Mouse (Mus musculus): ENCODE results near the gene Nexn. TPM values are rescaled to one million over a fixed set of nuclear protein-coding genes. Genes with fewer than 3 reads are reported as not detected.

The Nexn gene
- polyA plus RNA-seq, 1 experiment from 2014 or later = 37.5 TPM

GRCm38 (mm10) chr3:152276935-152277334, 10.8 kb upstream of the Nexn start:
- no peak for ATAC-seq (ENCODE audit: insufficient read depth, low FRiP score, low read depth)
- Histone ChIP-seq H3K27ac (no peak overlapping the region), H3K36me3 (0 out of 2 replicates have a peak, but pooled peaks cover 9% of the 10 kb centered on the region), H3K4me3 (replicated peaks) (no peak overlapping the region), H3K27me3 (replicated peaks) (no peaks in the 10 kb centered on the region), H3K9me3 (no peaks in the 10 kb centered on the region), H3K9ac (no peak overlapping the region), H3K4me2 (no peak overlapping the region), H3K4me1 (no peaks in the 10 kb centered on the region)
- 92% methylated on average over 3 of the region's 3 CpGs for WGBS

GRCm38 (mm10) chr3:152275008-152275407, 8.9 kb upstream of the Nexn start:
- H3K4me3 ChIP-seq (replicated peaks) = no peak overlapping the region
- H3K9me3 ChIP-seq = no peaks in the 10 kb centered on the region
- ATAC-seq (ENCODE audit: insufficient read depth, low FRiP score, low read depth) = no peak
- H3K4me2 ChIP-seq = no peak overlapping the region
- H3K27me3 ChIP-seq (replicated peaks) = no peaks in the 10 kb centered on the region
- H3K36me3 ChIP-seq = 0 out of 2 replicates have a peak, but pooled peaks cover 9% of the 10 kb centered on the region
- H3K27ac ChIP-seq = no peak overlapping the region
- H3K4me1 ChIP-seq = no peaks in the 10 kb centered on the region
- WGBS = 75% methylated on average over 8 of the region's 8 CpGs
- no peak overlapping the region for H3K9ac ChIP-seq

GRCm38 (mm10) chr3:152272974-152273685, 7.0 kb upstream of the Nexn start:
- 0 out of 2 replicates have a peak, but pooled peaks cover 9% of the 10 kb centered on the region for H3K36me3 ChIP-seq
- WGBS = 87% methylated on average over 20 of the region's 20 CpGs
- no peaks in the 10 kb centered on the region for H3K4me1 ChIP-seq
- no peak overlapping the region for H3K4me3 ChIP-seq (replicated peaks)
- no peak overlapping the region for H3K27ac ChIP-seq
- H3K9ac ChIP-seq = no peak overlapping the region
- no peaks in the 10 kb centered on the region; the same call in 1 of the 2 replicates for H3K27me3 ChIP-seq (replicated peaks)
- H3K4me2 ChIP-seq = no peak overlapping the region
- no peak for ATAC-seq (ENCODE audit: insufficient read depth, low FRiP score, low read depth)
- H3K9me3 ChIP-seq = no peaks in the 10 kb centered on the region

- no peak overlapping the region for H3K9ac ChIP-seq
- no peak overlapping the region for H3K4me3 ChIP-seq (replicated peaks)
- ATAC-seq (ENCODE audit: insufficient read depth, low FRiP score, low read depth) = no peak
- H3K4me1 ChIP-seq = no peaks in the 10 kb centered on the region
- no peaks in the 10 kb centered on the region for H3K9me3 ChIP-seq
- 75% methylated on average over 6 of the region's 6 CpGs for WGBS
- no peak overlapping the region for H3K27ac ChIP-seq
- H3K36me3 ChIP-seq = 0 out of 2 replicates have a peak, but pooled peaks cover 9% of the 10 kb centered on the region
- no peaks in the 10 kb centered on the region; the same call in 1 of the 2 replicates for H3K27me3 ChIP-seq (replicated peaks)
- H3K4me2 ChIP-seq = no peak overlapping the region
Measured at GRCm38 (mm10) chr3:152271876-152272275, 5.7 kb upstream of the Nexn start.

GRCm38 (mm10) chr3:152271071-152271710, 5.0 kb upstream of the Nexn start:
- Histone ChIP-seq H3K27ac (no peak overlapping the region), H3K4me1 (0 out of 2 replicates have a peak, but pooled peaks cover 2% of the 10 kb centered on the region), H3K36me3 (0 out of 2 replicates have a peak, but pooled peaks cover 3% of the 10 kb centered on the region), H3K4me2 (no peak overlapping the region), H3K9me3 (no peaks in the 10 kb centered on the region), H3K9ac (no peak overlapping the region), H3K4me3 (replicated peaks) (no peak overlapping the region), H3K27me3 (replicated peaks) (no peaks in the 10 kb centered on the region; the same call in 1 of the 2 replicates)
- WGBS = 84% methylated on average over 10 of the region's 10 CpGs
- ATAC-seq (ENCODE audit: insufficient read depth, low FRiP score, low read depth) = no peak

- Histone ChIP-seq H3K27me3 (replicated peaks) (no peaks in the 10 kb centered on the region; the same call in 1 of the 2 replicates), H3K4me1 (0 out of 2 replicates have a peak, but pooled peaks cover 7% of the 10 kb centered on the region), H3K36me3 (no peaks in the 10 kb centered on the region), H3K4me2 (no peak overlapping the region), H3K4me3 (replicated peaks) (no peak overlapping the region), H3K9me3 (no peaks in the 10 kb centered on the region), H3K9ac (no peak overlapping the region), H3K27ac (no peak overlapping the region)
- WGBS = 88% methylated on average over 14 of the region's 14 CpGs
- no peak for ATAC-seq (ENCODE audit: insufficient read depth, low FRiP score, low read depth)
Measured at GRCm38 (mm10) chr3:152268099-152268498, 1.9 kb upstream of the Nexn start.

- H3K9me3 ChIP-seq = no peaks in the 10 kb centered on the region
- H3K27ac ChIP-seq = peak overlapping the region; percentile 73
- H3K36me3 ChIP-seq = no peaks in the 10 kb centered on the region
- peak overlapping the region; percentile 91 for H3K4me2 ChIP-seq
- peak; percentile 84 for ATAC-seq (ENCODE audit: insufficient read depth, low FRiP score, low read depth)
- peak overlapping the region; percentile 54 for H3K4me3 ChIP-seq (replicated peaks)
- no peaks in the 10 kb centered on the region; the same call in 1 of the 2 replicates for H3K27me3 ChIP-seq (replicated peaks)
- WGBS = under 1% methylated on average over 59 of the region's 63 CpGs
- peak overlapping the region; percentile 37 for H3K9ac ChIP-seq
- 0 out of 2 replicates have a peak, but pooled peaks cover 11% of the 10 kb centered on the region for H3K4me1 ChIP-seq
Measured at GRCm38 (mm10) chr3:152265351-152266035, 657 bp downstream of the Nexn start.

- Histone ChIP-seq H3K27ac (no peak overlapping the region), H3K27me3 (replicated peaks) (no peaks in the 10 kb centered on the region; the same call in 1 of the 2 replicates), H3K4me3 (replicated peaks) (peak overlapping the region; percentile 54), H3K9ac (no peak overlapping the region), H3K4me2 (peak overlapping the region; percentile 91), H3K36me3 (no peaks in the 10 kb centered on the region), H3K4me1 (0 out of 2 replicates have a peak, but pooled peaks cover 11% of the 10 kb centered on the region), H3K9me3 (no peaks in the 10 kb centered on the region)
- no peak for ATAC-seq (ENCODE audit: insufficient read depth, low FRiP score, low read depth)
- WGBS = 37% methylated on average over 12 of the region's 12 CpGs
Measured at GRCm38 (mm10) chr3:152264830-152265229, 1.3 kb downstream of the Nexn start.

GRCm38 (mm10) chr3:152264374-152264773, 1.8 kb downstream of the Nexn start:
- Histone ChIP-seq H3K4me2 (peak overlapping the region; percentile 91), H3K4me1 (0 out of 2 replicates have a peak, but pooled peaks cover 11% of the 10 kb centered on the region), H3K36me3 (no peaks in the 10 kb centered on the region), H3K27ac (no peak overlapping the region), H3K4me3 (replicated peaks) (peak overlapping the region; percentile 54), H3K9me3 (no peaks in the 10 kb centered on the region), H3K9ac (no peak overlapping the region), H3K27me3 (replicated peaks) (no peaks in the 10 kb centered on the region; the same call in 1 of the 2 replicates)
- WGBS = 55% methylated on average over 10 of the region's 10 CpGs
- no peak for ATAC-seq (ENCODE audit: insufficient read depth, low FRiP score, low read depth)

- 34% methylated on average over 8 of the region's 8 CpGs for WGBS
- ATAC-seq (ENCODE audit: insufficient read depth, low FRiP score, low read depth) = no peak
- no peaks in the 10 kb centered on the region for H3K36me3 ChIP-seq
- no peaks in the 10 kb centered on the region for H3K27me3 ChIP-seq (replicated peaks)
- H3K4me1 ChIP-seq = 0 out of 2 replicates have a peak, but pooled peaks cover 11% of the 10 kb centered on the region
- no peaks in the 10 kb centered on the region for H3K9me3 ChIP-seq
- no peak overlapping the region for H3K27ac ChIP-seq
- no peak overlapping the region for H3K4me3 ChIP-seq (replicated peaks)
- H3K4me2 ChIP-seq = 0 out of 2 replicates have a peak overlapping the region, but pooled peaks have one; percentile 6
- H3K9ac ChIP-seq = no peak overlapping the region
Measured at GRCm38 (mm10) chr3:152261948-152262347, 4.2 kb downstream of the Nexn start.

GRCm38 (mm10) chr3:152261436-152261835, 4.7 kb downstream of the Nexn start:
- no peaks in the 10 kb centered on the region for H3K27me3 ChIP-seq (replicated peaks)
- 46% methylated on average over 7 of the region's 8 CpGs for WGBS
- no peak overlapping the region for H3K27ac ChIP-seq
- H3K4me2 ChIP-seq = no peak overlapping the region; the same call in 1 of the 2 replicates
- no peaks in the 10 kb centered on the region for H3K9me3 ChIP-seq
- ATAC-seq (ENCODE audit: insufficient read depth, low FRiP score, low read depth) = no peak
- 0 out of 2 replicates have a peak, but pooled peaks cover 11% of the 10 kb centered on the region for H3K4me1 ChIP-seq
- H3K9ac ChIP-seq = no peak overlapping the region
- H3K36me3 ChIP-seq = no peaks in the 10 kb centered on the region
- H3K4me3 ChIP-seq (replicated peaks) = no peak overlapping the region

Data from stomach, embryonic 15.5 days (tissue).